Mouse (Mus musculus) lung, embryonic 15.5 days (tissue): Measurements from ENCODE around the gene Tex28. TPM values are rescaled to one million over a fixed set of nuclear protein-coding genes. Genes with fewer than 3 reads are reported as not detected.
"Not testable (repeated sequence)": the region's sequence is repeated elsewhere in the genome, so short reads cannot be mapped to it uniquely, and the experiment has no call there.

ENCODE experiments used
- ATAC-seq: fragments of 200-750 bp; cut with Nextera tagmentation; 2 replicates; pipeline ENCODE4 v1.8.0; 2017; ENCODE audit warnings: moderate number of reproducible peaks, borderline replicate concordance; ENCODE audit not compliant: low FRiP score, low TSS enrichment; ENCODE audit errors: extremely low read depth
- H3K27ac ChIP-seq: fragments of 300-500 bp; sonication (generic); 2 replicates; pipeline ENCODE4 v1.5.1; 2015; ENCODE audit warnings: moderate library complexity, mild to moderate bottlenecking, inconsistent platforms
- H3K27me3 ChIP-seq: fragments of 300-500 bp; sonication (generic); 2 replicates; pipeline ENCODE4 v1.6.1; 2015; ENCODE audit warnings: inconsistent platforms
- H3K36me3 ChIP-seq: fragments of 300-500 bp; sonication (generic); 2 replicates; pipeline ENCODE4 v1.6.1; 2015; ENCODE audit warnings: inconsistent platforms
- H3K4me1 ChIP-seq: fragments of 300-500 bp; sonication (generic); 2 replicates; pipeline ENCODE4 v1.6.1; 2015; ENCODE audit warnings: inconsistent platforms
- H3K4me2 ChIP-seq: fragments of 300-500 bp; sonication (generic); 2 replicates; pipeline ENCODE4 v1.6.1; 2015; ENCODE audit warnings: inconsistent platforms, mild to moderate bottlenecking, moderate library complexity
- H3K4me3 ChIP-seq: fragments of 300-500 bp; sonication (generic); 2 replicates; pipeline ENCODE4 v1.5.1; 2015; ENCODE audit warnings: mild to moderate bottlenecking, inconsistent platforms
- H3K9ac ChIP-seq: fragments of 300-500 bp; sonication (generic); 2 replicates; pipeline ENCODE4 v1.6.1; 2015; ENCODE audit warnings: inconsistent platforms
- H3K9me3 ChIP-seq: fragments of 300-500 bp; sonication (generic); 2 replicates; pipeline ENCODE4 v1.6.1; 2016; ENCODE audit warnings: inconsistent platforms
- WGBS: fragments of 180-500 bp; shearing (Covaris S2); methylation state at CpG from one replicate; pipeline ENCODE4 v1.1.7; 2015; 5-methylcytosine and 5-hydroxymethylcytosine counted together
- polyA plus RNA-seq: library from polyadenylated mRNA; unstranded; fragments of >200 nt; fragmentation: Nextera tagmentation; extraction: Ambion mirVana; gene quantifications from 2 replicates; pipeline ENCODE4 v1.2.1, GENCODE M21; 2015

The Tex28 gene
- not detected in 2 replicates for polyA plus RNA-seq

DNA sequence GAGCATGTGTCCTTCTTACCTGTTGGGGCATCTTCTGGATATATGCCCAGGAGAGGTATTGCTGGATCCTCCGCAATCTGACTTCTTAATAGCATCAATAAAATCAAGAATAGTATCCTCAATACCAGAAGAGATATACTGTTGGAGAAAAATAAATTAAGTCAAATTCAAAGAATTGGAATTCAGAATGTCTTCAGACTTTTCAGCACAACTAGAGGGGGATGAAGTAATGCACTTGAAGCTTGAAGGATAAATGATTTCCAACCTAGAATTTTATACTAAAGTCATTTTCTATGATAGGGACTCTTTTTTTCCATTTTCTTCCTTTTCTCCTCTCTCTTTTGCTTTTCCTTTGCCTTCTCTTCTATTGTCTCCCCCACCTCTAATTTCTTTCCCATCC is at the start of gene Tex28:
Gene Tex28, minus strand, starts transcription at position 101 of the 400 bp plus-strand sequence.
- Histone ChIP-seq H3K27me3 (no peaks in the 10 kb centered on the region), H3K36me3 (no peaks in the 10 kb centered on the region), H3K4me2 (no peak within 1 kb of the TSS), H3K4me3 (no peak within 1 kb of the TSS), H3K4me1 (no peaks in the 10 kb centered on the region), H3K9me3 (no peaks in the 10 kb centered on the region), H3K27ac (no peak within 1 kb of the TSS), H3K9ac (no peak within 1 kb of the TSS)
- 79% methylated on average over 1 of the region's 1 CpGs for WGBS
- no peak for ATAC-seq

DNA sequence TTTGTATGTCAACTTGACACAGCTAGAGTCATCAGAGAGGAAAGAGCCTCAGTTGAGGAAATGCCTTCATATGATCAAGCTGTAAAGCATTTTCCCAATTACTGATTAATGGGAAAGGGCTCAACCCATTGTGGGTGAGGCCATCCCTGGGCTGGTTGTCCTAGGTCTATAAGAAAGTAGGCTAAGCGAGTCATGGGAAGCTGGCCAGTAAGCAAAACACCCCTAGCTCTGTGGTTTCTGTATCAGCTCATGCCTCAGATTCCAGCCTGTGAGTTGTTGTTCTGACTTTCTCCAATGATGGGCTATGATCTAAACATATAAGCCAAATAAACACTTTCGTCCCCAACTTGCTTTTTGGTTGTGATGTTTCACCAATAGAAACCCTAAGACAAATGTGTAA is 35.9 kb upstream of the Tex28 start:
- Histone ChIP-seq H3K27me3 (no peaks in the 10 kb centered on the region), H3K36me3 (no peaks in the 10 kb centered on the region), H3K9me3 (no peaks in the 10 kb centered on the region), H3K4me2 (no peak overlapping the region), H3K9ac (no peak overlapping the region), H3K4me1 (no peaks in the 10 kb centered on the region), H3K27ac (no peak overlapping the region), H3K4me3 (no peak overlapping the region)
- 79% methylated on average over 2 of the region's 2 CpGs for WGBS
- no peak for ATAC-seq

DNA sequence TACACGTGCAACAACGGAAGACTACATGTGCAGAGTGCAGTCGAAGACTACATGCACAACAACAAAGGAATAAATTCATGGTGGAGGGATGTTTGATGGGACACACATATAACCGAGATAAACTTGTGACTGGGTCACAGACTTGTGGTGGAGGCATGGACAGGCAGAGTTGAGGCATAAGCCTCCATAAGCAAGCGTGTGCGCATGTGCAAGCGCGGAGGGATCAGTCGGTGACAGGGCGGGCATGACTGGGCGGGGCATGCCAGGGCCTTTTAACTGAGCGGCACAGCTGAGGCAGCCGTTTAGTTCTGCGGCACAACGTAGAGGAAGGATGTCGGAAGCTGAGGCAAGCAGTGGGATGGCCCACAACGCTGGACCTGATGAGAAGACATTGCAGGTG is 9.3 kb upstream of the Tex28 start, which contains the start of gene Tktl1:
Gene Tktl1, plus strand, starts transcription at position 301 of the 400 bp plus-strand sequence.
- H3K36me3 ChIP-seq, result no peaks in the 10 kb centered on the region
- no peak within 1 kb of the TSS for H3K4me2 ChIP-seq
- H3K27me3 ChIP-seq, result no peaks in the 10 kb centered on the region
- H3K9ac ChIP-seq, result no peak within 1 kb of the TSS
- WGBS, result 86% methylated on average over 17 of the region's 17 CpGs
- no peak for ATAC-seq
- no peak within 1 kb of the TSS for H3K27ac ChIP-seq
- no peak within 1 kb of the TSS for H3K4me3 ChIP-seq
- no peaks in the 10 kb centered on the region for H3K4me1 ChIP-seq
- no peaks in the 10 kb centered on the region for H3K9me3 ChIP-seq

DNA sequence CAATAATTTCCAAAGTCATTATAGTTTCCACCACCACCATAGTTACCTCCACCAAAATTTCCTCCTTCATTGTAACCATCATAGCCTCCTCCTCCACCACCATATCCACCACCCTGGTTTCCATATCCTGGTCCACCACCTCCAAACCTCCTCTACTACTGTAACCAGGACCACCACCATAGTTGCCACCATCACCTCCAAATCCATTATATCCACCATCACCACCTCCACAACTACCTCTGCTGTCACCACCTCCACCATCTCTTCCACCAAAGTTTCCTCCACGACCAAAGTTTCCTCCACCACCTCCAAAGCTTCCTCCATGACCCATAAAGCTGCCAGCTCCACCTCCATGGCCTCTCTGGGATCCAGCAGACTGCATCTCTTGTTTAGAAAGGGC is 32.4 kb downstream of the Tex28 start, which contains the start of gene Mecp2:
Gene Mecp2, minus strand, starts transcription at position 101 of the 400 bp plus-strand sequence.
- not testable (repeated sequence) for H3K4me2 ChIP-seq, H3K27me3 ChIP-seq, H3K27ac ChIP-seq, H3K4me1 ChIP-seq, H3K9me3 ChIP-seq, H3K4me3 ChIP-seq, H3K9ac ChIP-seq, H3K36me3 ChIP-seq, ATAC-seq
- 18% methylated on average over 1 of the region's 1 CpGs for WGBS

DNA sequence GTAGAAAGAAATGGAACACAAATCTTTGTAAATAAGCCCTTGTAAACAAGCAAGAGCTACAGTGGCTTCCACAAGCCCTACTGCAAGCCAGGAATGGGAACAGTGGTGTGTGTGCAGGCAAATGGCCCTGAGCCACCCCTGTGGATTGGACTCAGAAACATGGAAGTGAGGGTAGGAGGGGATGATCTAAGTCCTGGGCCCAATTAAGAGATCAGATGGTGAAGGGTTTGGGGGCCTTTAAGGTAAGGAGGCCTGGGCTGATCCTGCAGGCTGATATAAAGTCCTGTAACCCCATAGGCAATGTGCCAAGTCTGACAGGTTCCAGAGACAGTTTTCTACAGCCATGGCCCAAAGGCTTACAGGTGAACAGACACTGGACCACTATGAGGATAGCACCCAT is 40.5 kb downstream of the Tex28 start, which contains the start of gene Opn1mw:
Gene Opn1mw, plus strand, starts transcription at position 301 of the 400 bp plus-strand sequence.
- no peak within 1 kb of the TSS for H3K4me2 ChIP-seq
- no peak for ATAC-seq
- H3K4me1 ChIP-seq, result no peaks in the 10 kb centered on the region
- no peak within 1 kb of the TSS for H3K9ac ChIP-seq
- H3K9me3 ChIP-seq, result no peaks in the 10 kb centered on the region
- peaks cover 3% of the 10 kb centered on the region; the same call in 1 of the 2 replicates for H3K27me3 ChIP-seq
- no peak within 1 kb of the TSS for H3K4me3 ChIP-seq
- H3K27ac ChIP-seq, result no peak within 1 kb of the TSS
- H3K36me3 ChIP-seq, result no peaks in the 10 kb centered on the region

DNA sequence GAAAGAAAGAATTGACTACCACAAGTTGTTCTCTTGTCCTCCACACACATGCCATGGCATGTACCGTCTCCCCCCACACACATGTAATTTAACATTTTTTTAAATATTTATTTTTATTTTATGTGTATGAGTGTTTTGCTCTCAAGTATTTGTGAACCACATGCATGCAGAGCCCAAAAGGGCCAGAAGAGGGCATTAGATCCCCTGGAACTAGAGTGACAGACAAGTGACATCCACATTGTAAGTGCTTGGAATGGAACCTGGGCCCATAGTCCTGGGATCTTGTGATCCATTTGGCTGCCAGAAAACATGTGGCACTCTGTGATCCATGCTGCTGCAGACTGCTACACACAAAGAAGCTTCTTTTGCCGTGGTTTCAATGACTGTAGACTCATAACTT is 42.7 kb downstream of the Tex28 start:
- H3K4me2 ChIP-seq, result no peak overlapping the region

DNA sequence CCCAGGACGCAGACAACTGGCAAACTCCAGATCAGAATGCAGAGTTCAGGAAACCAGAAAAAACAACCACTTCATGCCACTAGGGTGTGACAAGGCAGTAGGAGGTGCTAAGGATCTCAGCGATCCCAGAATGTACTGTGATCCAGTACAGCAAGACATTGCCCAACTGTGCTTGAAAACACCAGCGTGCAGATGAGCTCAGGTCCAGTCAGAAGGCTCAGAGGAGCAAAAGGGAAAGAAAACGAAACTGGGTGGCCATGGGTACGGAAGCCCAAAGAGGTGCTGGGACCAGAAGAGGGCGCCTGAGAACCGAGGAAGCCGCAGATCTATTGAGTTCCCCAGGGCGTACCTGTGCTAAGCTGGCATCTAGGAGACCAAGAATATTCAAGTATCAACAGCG is 52.1 kb downstream of the Tex28 start:
- Histone ChIP-seq H3K4me3 (peak overlapping the region; percentile 32), H3K9me3 (no peaks in the 10 kb centered on the region), H3K27me3 (no peaks in the 10 kb centered on the region), H3K36me3 (no peaks in the 10 kb centered on the region), H3K9ac (no peak overlapping the region), H3K4me2 (peak overlapping the region; percentile 45), H3K4me1 (no peaks in the 10 kb centered on the region), H3K27ac (no peak overlapping the region)
- WGBS, result 20% methylated on average over 10 of the region's 10 CpGs
- 0 out of 2 replicates have a peak, but pooled peaks have one; percentile 59 for ATAC-seq

More for the DNA sequence above, 42.7 kb downstream of the Tex28 start:
- no peaks in the 10 kb centered on the region for H3K36me3 ChIP-seq
- peaks cover 3% of the 10 kb centered on the region; the same call in 1 of the 2 replicates for H3K27me3 ChIP-seq
- no peak overlapping the region for H3K4me3 ChIP-seq
- ATAC-seq, result no peak
- H3K4me1 ChIP-seq, result no peaks in the 10 kb centered on the region
- H3K27ac ChIP-seq, result no peak overlapping the region
- H3K9me3 ChIP-seq, result no peaks in the 10 kb centered on the region
- H3K9ac ChIP-seq, result no peak overlapping the region
- WGBS, result 46% methylated on average over 2 of the region's 2 CpGs

DNA sequence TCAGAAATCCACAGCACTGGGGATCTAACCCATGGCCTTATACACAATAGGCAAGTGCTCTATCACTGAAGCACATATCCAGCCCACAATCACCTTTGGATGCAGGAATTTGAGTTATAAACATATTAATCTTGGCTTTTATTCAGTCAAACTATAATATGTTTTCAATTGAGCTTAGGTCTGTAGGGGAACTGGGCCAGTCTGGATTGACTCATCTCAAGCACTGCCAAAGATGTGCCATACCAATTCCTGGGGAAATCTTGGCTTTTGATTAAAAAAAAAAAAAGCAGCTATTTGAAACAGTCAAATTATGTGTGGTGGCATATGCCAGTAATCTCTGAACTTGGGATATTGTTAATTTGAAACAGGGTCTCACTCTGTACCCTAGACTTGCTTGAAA is 53.6 kb downstream of the Tex28 start:
- no peaks in the 10 kb centered on the region for H3K9me3 ChIP-seq
- H3K27ac ChIP-seq, result no peak overlapping the region
- no peak overlapping the region for H3K4me3 ChIP-seq
- no peak overlapping the region for H3K4me2 ChIP-seq
- no peaks in the 10 kb centered on the region for H3K36me3 ChIP-seq
- no peaks in the 10 kb centered on the region for H3K4me1 ChIP-seq
- no peak overlapping the region for H3K9ac ChIP-seq
- ATAC-seq, result no peak
- H3K27me3 ChIP-seq, result no peaks in the 10 kb centered on the region

DNA sequence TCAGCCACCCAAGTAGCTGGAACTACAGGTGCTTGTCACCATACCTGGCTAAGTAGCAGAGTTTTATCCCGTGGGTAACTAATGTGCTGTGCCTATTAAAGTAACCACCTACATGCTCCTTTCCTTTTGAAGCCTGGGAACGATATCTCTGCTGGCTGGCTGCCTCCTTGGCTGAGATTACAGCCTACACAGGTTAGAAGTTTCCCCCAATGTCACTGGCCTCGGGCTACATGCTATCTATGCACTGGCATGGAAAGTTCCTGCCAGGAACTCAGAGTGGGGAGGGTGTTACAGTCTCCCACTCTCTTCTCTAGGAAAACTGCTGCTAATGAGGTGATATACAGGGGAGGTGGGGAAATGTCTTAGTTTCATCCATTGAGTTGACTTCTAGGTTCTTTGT is 58.9 kb downstream of the Tex28 start:
- H3K9ac ChIP-seq, result no peak overlapping the region
- no peaks in the 10 kb centered on the region for H3K4me1 ChIP-seq
- no peak for ATAC-seq
- no peak overlapping the region for H3K4me2 ChIP-seq
- H3K27me3 ChIP-seq, result no peaks in the 10 kb centered on the region
- no peak overlapping the region for H3K4me3 ChIP-seq
- H3K36me3 ChIP-seq, result no peaks in the 10 kb centered on the region
- no peaks in the 10 kb centered on the region for H3K9me3 ChIP-seq
- no peak overlapping the region for H3K27ac ChIP-seq
- 42% methylated on average over 3 of the region's 3 CpGs for WGBS

DNA sequence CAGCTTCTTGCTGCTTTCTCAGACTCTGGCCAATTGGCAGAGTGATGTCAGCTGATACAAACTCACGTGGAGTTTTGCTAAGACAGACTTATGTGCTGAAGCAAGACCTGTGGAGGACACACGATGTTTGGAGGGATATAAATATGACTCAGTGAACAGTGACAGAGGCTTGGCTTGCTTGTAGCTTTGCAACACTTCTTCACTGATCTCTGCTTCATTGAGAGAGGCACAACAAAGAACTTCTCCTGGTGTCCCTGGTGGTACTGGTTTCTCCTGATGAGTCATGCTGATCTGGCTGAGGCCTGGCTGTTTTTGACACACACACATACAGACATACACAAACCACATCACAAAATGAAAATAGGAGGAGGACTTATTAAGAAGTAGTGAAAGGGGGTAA is 61.7 kb downstream of the Tex28 start:
- no peaks in the 10 kb centered on the region for H3K4me1 ChIP-seq
- 47% methylated on average over 2 of the region's 2 CpGs for WGBS
- ATAC-seq, result no peak
- no peak overlapping the region for H3K4me3 ChIP-seq
- H3K27ac ChIP-seq, result no peak overlapping the region
- no peaks in the 10 kb centered on the region for H3K9me3 ChIP-seq
- H3K27me3 ChIP-seq, result no peaks in the 10 kb centered on the region
- no peak overlapping the region for H3K9ac ChIP-seq
- no peak overlapping the region for H3K4me2 ChIP-seq
- H3K36me3 ChIP-seq, result no peaks in the 10 kb centered on the region

DNA sequence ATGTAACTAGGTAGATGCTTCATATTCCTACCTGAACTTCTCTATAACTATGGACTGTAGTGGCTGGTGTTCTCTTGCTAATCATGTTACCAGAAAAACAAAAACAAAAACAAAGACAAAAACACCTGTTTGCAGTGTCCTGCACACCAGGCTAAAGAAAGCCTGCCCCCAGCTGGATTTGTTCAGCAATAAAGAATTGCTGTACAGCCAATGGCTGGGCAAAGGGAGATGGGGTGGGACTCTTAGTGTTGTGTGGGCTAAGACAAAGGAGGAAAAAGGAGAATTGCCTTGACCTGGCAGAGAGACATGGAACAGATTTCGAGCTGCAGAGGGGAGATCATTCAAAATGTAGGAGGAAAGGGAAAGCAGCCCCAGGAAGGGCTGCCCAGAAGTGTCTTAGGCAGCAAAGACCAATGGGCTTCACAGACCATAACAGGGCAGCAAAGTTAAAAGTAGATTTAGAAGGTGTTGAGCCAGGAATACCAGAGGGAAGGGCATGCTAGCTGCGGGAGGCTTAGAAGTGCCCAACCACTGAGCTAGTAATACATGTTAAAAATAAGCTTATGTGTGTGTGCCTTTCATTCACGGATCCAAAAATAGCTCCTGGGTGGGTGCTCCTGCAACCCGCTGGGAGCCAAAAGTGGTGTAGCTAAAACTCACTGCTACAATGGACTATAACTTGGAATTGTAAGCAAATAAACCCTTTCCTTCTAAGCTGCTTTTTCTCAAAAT is 64.0 kb downstream of the Tex28 start:
- H3K4me3 ChIP-seq, result no peak overlapping the region
- no peaks in the 10 kb centered on the region for H3K9me3 ChIP-seq
- H3K4me1 ChIP-seq, result no peaks in the 10 kb centered on the region
- no peak for ATAC-seq
- 56% methylated on average over 4 of the region's 4 CpGs for WGBS
- H3K27ac ChIP-seq, result no peak overlapping the region
- no peak overlapping the region for H3K9ac ChIP-seq
- H3K4me2 ChIP-seq, result no peak overlapping the region
- 0 out of 2 replicates have a peak, but pooled peaks cover 3% of the 10 kb centered on the region for H3K27me3 ChIP-seq
- no peaks in the 10 kb centered on the region for H3K36me3 ChIP-seq
